Comparison of ENCODE assay signal across 8 mouse cellular contexts in the genomic region with DNA sequence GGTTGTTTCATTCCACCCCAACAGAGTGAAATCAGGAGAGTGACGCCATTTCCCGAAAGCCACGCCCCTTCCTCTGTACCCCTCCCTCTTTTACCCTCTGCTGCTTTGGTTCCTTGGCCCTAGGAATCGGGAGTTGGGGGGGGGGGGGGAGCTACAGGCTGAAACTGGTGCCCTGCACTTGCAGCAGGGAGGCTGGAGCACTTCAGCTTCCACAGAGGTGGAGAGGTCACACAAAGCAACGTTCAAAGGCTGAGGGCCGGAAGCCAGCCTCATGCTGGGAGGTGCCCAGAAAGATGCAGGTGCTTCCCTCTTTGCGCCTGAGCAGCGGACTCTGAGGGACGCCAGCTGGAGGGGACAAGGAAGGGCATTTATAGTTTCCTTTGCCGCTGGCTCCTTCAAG.
A peak's percentile ranks its signal among the peaks of the same experiment; 100 is the strongest.
DNase-seq lines count a peak whose midpoint lies in the region; ATAC-seq lines count a peak whose summit lies in the region.

No protein-coding gene starts in this region.

- intact Hi-C loops in left cerebral cortex, postnatal 4 days (cut with DNase I), result no loop called here

- no peaks in the 10 kb centered on the region for H3K9me3 ChIP-seq in heart, embryonic 13.5 days
- H3K9me3 ChIP-seq in kidney, embryonic 14.5 days (ENCODE audit: control insufficient read depth, low read length), result no peaks in the 10 kb centered on the region
- H3K9me3 ChIP-seq in stomach, embryonic 14.5 days (ENCODE audit: control insufficient read depth, low read depth, low read length), result no peaks in the 10 kb centered on the region

- peaks cover 16% of the 10 kb centered on the region for H3K4me1 ChIP-seq in heart, embryonic 13.5 days
- H3K4me1 ChIP-seq in kidney, embryonic 14.5 days (ENCODE audit: control insufficient read depth, insufficient read depth, low read length), result 0 out of 2 replicates have a peak, but pooled peaks cover 5% of the 10 kb centered on the region
- H3K4me1 ChIP-seq in stomach, embryonic 14.5 days (ENCODE audit: control insufficient read depth, insufficient read depth, low read length), result 0 out of 2 replicates have a peak, but pooled peaks cover 3% of the 10 kb centered on the region

- peak; percentile 13 for DNase-seq in left cerebral cortex, postnatal 4 days
- DNase-seq in left cerebral cortex, adult 9 months (ENCODE audit: low spot score in 2 of 2), result no peak
- peak; percentile 37 to 62 for DNase-seq in lung, postnatal 4 days
- no peak for DNase-seq in ovary, postnatal 14 days (ENCODE audit: low spot score)
- DNase-seq in ovary, postnatal 36 days (ENCODE audit: low spot score), result no peak

- peak overlapping the region; percentile 58 for H3K4me2 ChIP-seq in heart, embryonic 13.5 days
- H3K4me2 ChIP-seq in kidney, embryonic 14.5 days (replicated peaks; ENCODE audit: low read depth, low read length), result peak overlapping the region; percentile 32
- H3K4me2 ChIP-seq in stomach, embryonic 14.5 days (replicated peaks; ENCODE audit: low read depth, low read length), result peak overlapping the region; percentile 18; the same call in 1 of the 2 replicates

- peak overlapping the region; percentile 25 for H3K4me3 ChIP-seq in heart, embryonic 13.5 days
- no peak overlapping the region; the same call in 1 of the 2 replicates for H3K4me3 ChIP-seq in kidney, embryonic 14.5 days (ENCODE audit: low read length)
- no peak overlapping the region for H3K4me3 ChIP-seq in stomach, embryonic 14.5 days (ENCODE audit: low read depth, low read length)

- no peak overlapping the region for H3K9ac ChIP-seq in heart, embryonic 13.5 days
- no peak overlapping the region for H3K9ac ChIP-seq in kidney, embryonic 14.5 days (ENCODE audit: low read depth, low read length)
- no peak overlapping the region for H3K9ac ChIP-seq in stomach, embryonic 14.5 days (replicated peaks; ENCODE audit: low read depth, low read length)

- H3K27ac ChIP-seq in heart, embryonic 13.5 days (replicated peaks), result peak overlapping the region; percentile 0; the same call in 1 of the 2 replicates
- H3K27ac ChIP-seq in kidney, embryonic 14.5 days (ENCODE audit: low read depth, low read length), result no peak overlapping the region; the same call in 1 of the 2 replicates
- no peak overlapping the region for H3K27ac ChIP-seq in stomach, embryonic 14.5 days (ENCODE audit: low read length)

- H3K36me3 ChIP-seq in heart, embryonic 13.5 days, result no peaks in the 10 kb centered on the region
- H3K36me3 ChIP-seq in kidney, embryonic 14.5 days (ENCODE audit: control insufficient read depth, insufficient read depth, low read length), result no peaks in the 10 kb centered on the region
- H3K36me3 ChIP-seq in stomach, embryonic 14.5 days (ENCODE audit: control insufficient read depth, insufficient read depth, low read length), result no peaks in the 10 kb centered on the region

- no peak for ATAC-seq in heart, embryonic 13.5 days (ENCODE audit: extremely low read depth, insufficient number of reproducible peaks, low FRiP score, low TSS enrichment)
- ATAC-seq in kidney, embryonic 14.5 days (ENCODE audit: low FRiP score, low TSS enrichment), result peak; percentile 75
- ATAC-seq in stomach, embryonic 14.5 days (ENCODE audit: insufficient number of reproducible peaks, insufficient read depth, low FRiP score, low read depth), result no peak

- 12% methylated on average over 10 of the region's 10 CpGs for WGBS in heart, embryonic 13.5 days
- WGBS in kidney, embryonic 14.5 days, result 6% methylated on average over 10 of the region's 10 CpGs
- WGBS in stomach, embryonic 14.5 days, result 11% methylated on average over 10 of the region's 10 CpGs

- no peaks in the 10 kb centered on the region for H3K27me3 ChIP-seq in heart, embryonic 13.5 days (replicated peaks)
- H3K27me3 ChIP-seq in kidney, embryonic 14.5 days (ENCODE audit: control insufficient read depth, insufficient read depth, low read length), result no peaks in the 10 kb centered on the region
- no peaks in the 10 kb centered on the region for H3K27me3 ChIP-seq in stomach, embryonic 14.5 days (ENCODE audit: control insufficient read depth, insufficient read depth, low read length)

Comparison
In these comparisons a context has a peak if more than half of its experiments do, and no peak if none do; other contexts are left out.
1. DNase-seq: peak in left cerebral cortex, postnatal 4 days (single experiment) and lung, postnatal 4 days (2 of 2); none in left cerebral cortex, adult 9 months (0 of 2), ovary, postnatal 14 days (single experiment) and ovary, postnatal 36 days (single experiment).
2. Peak in every context shown above with its lines, with median percentiles within 50 percentile points of each other: H3K4me2 ChIP-seq.